Mouse (Mus musculus) myocyte (in vitro differentiated cells): Measurements from ENCODE around the gene Cgnl1. TPM values are rescaled to one million over a fixed set of nuclear protein-coding genes. Genes with fewer than 3 reads are reported as not detected.

Experiments used
- H3K27me3 ChIP-seq: one replicate; pipeline ENCODE4 v1.6.1; 2011; ENCODE audit not compliant: control insufficient read depth, insufficient read depth, insufficient read length
- H3K36me3 ChIP-seq: one replicate; pipeline ENCODE4 v1.6.1; 2011; ENCODE audit not compliant: control insufficient read depth, insufficient read depth
- H3K4me2 ChIP-seq: one replicate; pipeline ENCODE4 v1.6.1; 2011; ENCODE audit warnings: low read depth, control low read depth
- H3K4me3 ChIP-seq: one replicate; pipeline ENCODE4 v1.5.1; 2011; ENCODE audit warnings: mild to moderate bottlenecking, control low read depth, moderate library complexity
- H3K79me2 ChIP-seq: one replicate; pipeline ENCODE4 v1.6.1; 2011; ENCODE audit not compliant: control insufficient read depth, insufficient read depth
- H3ac ChIP-seq: one replicate; pipeline ENCODE4 v1.6.1; 2011; ENCODE audit not compliant: control insufficient read depth, insufficient read length
- CEBPB ChIP-seq: IDR thresholded peaks from 2 replicates; pipeline ENCODE4 v1.6.1; 2011; ENCODE audit warnings: mild to moderate bottlenecking, moderate library complexity; ENCODE audit not compliant: poor library complexity, insufficient read depth, severe bottlenecking
- E2F4 ChIP-seq: IDR thresholded peaks from one replicate; pipeline ENCODE4 v1.6.1; 2011; ENCODE audit warnings: mild to moderate bottlenecking, control low read depth, moderate library complexity; ENCODE audit not compliant: insufficient read depth
- MAX ChIP-seq: IDR thresholded peaks from one replicate; pipeline ENCODE4 v1.6.1; 2011; ENCODE audit warnings: low read depth, mild to moderate bottlenecking, control low read depth
- MYOD1 ChIP-seq, 3 experiments: IDR thresholded peaks; one replicate each; pipeline ENCODE4 v1.6.1; 2011; ENCODE audit warnings: control low read depth in 2 of 3, low read depth in 2 of 3, mild to moderate bottlenecking in 2 of 3, moderate library complexity in 1 of 3; ENCODE audit not compliant: insufficient read length in 2 of 3, control insufficient read depth in 1 of 3
- MYOG ChIP-seq, 3 experiments: IDR thresholded peaks; one replicate each; pipeline ENCODE4 v1.6.1; 2011; ENCODE audit warnings: control low read depth in 2 of 3, low read depth in 2 of 3, mild to moderate bottlenecking in 2 of 3; ENCODE audit not compliant: insufficient read length in 2 of 3, control insufficient read depth in 1 of 3, insufficient read depth in 1 of 3
- POLR2A ChIP-seq: IDR thresholded peaks from one replicate; pipeline ENCODE4 v1.6.1; 2011; ENCODE audit warnings: low read depth, mild to moderate bottlenecking, control low read depth, moderate library complexity; ENCODE audit not compliant: insufficient read length
- POLR2AphosphoS2 ChIP-seq: IDR thresholded peaks from one replicate; pipeline ENCODE4 v1.6.1; 2011; ENCODE audit warnings: low read depth, control low read depth; ENCODE audit not compliant: insufficient read length
- REST ChIP-seq: IDR thresholded peaks from one replicate; pipeline ENCODE4 v1.6.1; 2011; ENCODE audit warnings: mild to moderate bottlenecking, control low read depth, moderate library complexity; ENCODE audit not compliant: insufficient read depth, insufficient read length
- SRF ChIP-seq: IDR thresholded peaks from one replicate; pipeline ENCODE4 v1.6.1; 2011; ENCODE audit warnings: low read depth; ENCODE audit not compliant: control insufficient read depth, insufficient read length
- TCF12 ChIP-seq: IDR thresholded peaks from one replicate; pipeline ENCODE4 v1.6.1; 2011; ENCODE audit warnings: mild to moderate bottlenecking, control low read depth; ENCODE audit not compliant: poor library complexity, insufficient read depth, severe bottlenecking
- TCF3 ChIP-seq: IDR thresholded peaks from one replicate; pipeline ENCODE4 v1.6.1; 2011; ENCODE audit warnings: low read depth, control low read depth; ENCODE audit not compliant: insufficient read length
- USF1 ChIP-seq: IDR thresholded peaks from one replicate; pipeline ENCODE4 v1.6.1; 2011; ENCODE audit warnings: low read depth, mild to moderate bottlenecking, control low read depth, moderate library complexity
- polyA plus RNA-seq: library from polyadenylated mRNA; unstranded; fragments of >200 nt; fragmentation: generic; extraction: Trizol; gene quantifications from one replicate; pipeline ENCODE4 v1.2.1, GENCODE M21; 2012; ENCODE audit warnings: missing spikeins

Gene Cgnl1
- polyA plus RNA-seq, 1 experiment, result 3.7 TPM

- Histone ChIP-seq H3K4me2 (no peak overlapping the region), H3K27me3 (peaks cover 16% of the 10 kb centered on the region), H3ac (no peak overlapping the region), H3K4me3 (no peak overlapping the region), H3K79me2 (no peaks in the 10 kb centered on the region), H3K36me3 (no peaks in the 10 kb centered on the region)
- TF ChIP-seq TCF3 (no peak), E2F4 (no peak), MAX (no peak), POLR2AphosphoS2 (no peak), POLR2A (no peak), USF1 (no peak), TCF12 (no peak), MYOD1 (IDR thresholded peaks at IDR 0.05; ENCODE audit: control insufficient read depth in 1 of 3, insufficient read length in 2 of 3, low read depth in 2 of 3) (no peak), REST (no peak), SRF (no peak), CEBPB (no peak), MYOG (IDR thresholded peaks at IDR 0.05; ENCODE audit: control insufficient read depth in 1 of 3, insufficient read depth in 1 of 3, insufficient read length in 2 of 3, low read depth in 2 of 3) (no peak)
These were observed 171.5 kb downstream of the Cgnl1 start for GRCm38 (mm10) chr9:71599861-71600260.

GRCm38 (mm10) chr9:71596888-71597287 is 174.5 kb downstream of the Cgnl1 start:
- Histone ChIP-seq H3K27me3 (peaks cover 16% of the 10 kb centered on the region), H3K79me2 (no peaks in the 10 kb centered on the region), H3K36me3 (no peaks in the 10 kb centered on the region), H3K4me3 (no peak overlapping the region), H3ac (no peak overlapping the region), H3K4me2 (no peak overlapping the region)
- TF ChIP-seq SRF, result no peak
- TF ChIP-seq REST, result no peak
- TF ChIP-seq MAX, result no peak
- no peak for TF ChIP-seq MYOD1 (IDR thresholded peaks at IDR 0.05; ENCODE audit: control insufficient read depth in 1 of 3, insufficient read length in 2 of 3, low read depth in 2 of 3)
- no peak for TF ChIP-seq E2F4
- TF ChIP-seq POLR2AphosphoS2, result no peak
- TF ChIP-seq TCF3, result no peak
- TF ChIP-seq USF1, result no peak
- TF ChIP-seq POLR2A, result no peak
- no peak for TF ChIP-seq CEBPB
- no peak for TF ChIP-seq MYOG (IDR thresholded peaks at IDR 0.05; ENCODE audit: control insufficient read depth in 1 of 3, insufficient read depth in 1 of 3, insufficient read length in 2 of 3, low read depth in 2 of 3)
- no peak for TF ChIP-seq TCF12

DNA sequence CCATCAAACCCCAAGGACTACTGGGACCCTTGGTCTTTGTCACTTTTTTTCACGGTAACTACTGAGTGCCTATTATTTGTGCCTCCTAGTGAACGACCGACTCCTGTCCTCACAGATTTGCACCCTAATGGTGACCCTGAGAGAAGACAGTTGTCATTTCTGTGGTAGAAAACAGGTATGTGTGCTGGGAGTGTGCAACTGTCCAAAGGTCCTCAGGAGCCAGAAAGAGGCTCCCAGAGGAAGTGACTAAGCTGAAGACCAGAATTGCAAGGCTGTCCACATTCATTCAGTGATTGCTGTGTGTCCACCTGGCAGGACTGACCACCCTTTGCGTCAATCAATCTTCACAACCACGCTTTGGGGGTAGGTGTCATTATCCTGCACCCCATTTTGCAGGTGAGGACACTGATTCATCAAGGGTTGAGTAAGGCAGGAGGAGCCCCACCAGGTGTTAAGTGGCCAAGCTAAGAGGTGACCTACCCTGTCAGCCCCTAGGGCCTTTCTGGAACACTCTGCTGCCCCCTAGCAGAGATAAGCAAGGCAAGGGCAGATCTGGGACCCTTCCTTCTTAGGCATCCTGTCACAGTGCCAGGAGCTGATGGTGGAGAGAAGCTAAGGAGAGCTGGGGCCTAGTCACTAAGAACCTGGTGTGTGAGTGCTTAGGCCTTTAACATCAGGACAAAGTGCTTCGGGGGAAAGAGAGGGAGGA is 178.7 kb downstream of the Cgnl1 start:
- peak overlapping the region; percentile 9 for H3K4me3 ChIP-seq
- H3K79me2 ChIP-seq, result no peaks in the 10 kb centered on the region
- peak overlapping the region; percentile 17 for H3ac ChIP-seq
- TF ChIP-seq CEBPB (no peak), SRF (no peak), MYOD1 (IDR thresholded peaks at IDR 0.05; ENCODE audit: control insufficient read depth in 1 of 3, insufficient read length in 2 of 3, low read depth in 2 of 3) (no peak), E2F4 (no peak), USF1 (no peak), POLR2A (no peak), TCF3 (no peak), TCF12 (no peak), POLR2AphosphoS2 (no peak), MYOG (IDR thresholded peaks at IDR 0.05; ENCODE audit: control insufficient read depth in 1 of 3, insufficient read depth in 1 of 3, insufficient read length in 2 of 3, low read depth in 2 of 3) (no peak)
- peak overlapping the region; percentile 84 for H3K4me2 ChIP-seq
- H3K27me3 ChIP-seq, result no peaks in the 10 kb centered on the region
- H3K36me3 ChIP-seq, result no peaks in the 10 kb centered on the region

DNA sequence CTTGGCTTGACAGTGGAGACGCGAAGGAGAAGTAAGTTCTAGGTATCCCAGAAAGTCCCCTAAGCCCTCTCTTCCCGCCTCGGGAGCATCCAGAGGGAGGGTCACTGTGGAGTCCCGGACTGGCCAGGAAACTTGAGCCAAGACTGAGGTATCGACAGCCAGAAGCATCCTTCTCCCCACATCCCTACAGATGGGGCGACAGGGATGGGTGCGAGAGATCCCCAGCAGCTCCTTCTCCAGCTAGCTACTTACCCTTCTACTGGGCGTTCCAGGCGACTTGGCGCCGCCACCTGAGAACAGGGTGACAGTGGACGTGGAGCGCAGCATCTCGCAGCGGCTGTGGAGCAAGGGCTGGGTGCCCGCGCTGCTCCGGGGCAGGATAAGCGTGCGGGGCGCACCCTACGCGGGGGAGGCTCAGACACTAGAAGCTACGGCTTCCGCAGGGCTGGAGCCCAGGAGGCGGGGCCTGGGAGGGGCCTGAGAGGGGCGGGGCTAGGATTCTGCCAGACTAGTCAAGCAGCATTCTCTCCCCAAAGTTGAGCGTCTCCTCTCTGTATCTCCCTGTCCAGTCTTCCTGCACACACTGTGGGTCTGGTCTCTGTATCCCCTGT is 179.4 kb downstream of the Cgnl1 start, which contains the start of gene Myzap:
Gene Myzap (minus strand): TSS at position 423 of the 611 bp plus-strand sequence.
- TF ChIP-seq POLR2A (peak; percentile 66), POLR2AphosphoS2 (peak; percentile 39), SRF (no peak), TCF3 (no peak)
- no peaks in the 10 kb centered on the region for H3K36me3 ChIP-seq
- H3K79me2 ChIP-seq, result no peaks in the 10 kb centered on the region
- H3K4me2 ChIP-seq, result peak within 1 kb of the TSS; percentile 84
- H3K27me3 ChIP-seq, result no peaks in the 10 kb centered on the region
- H3ac ChIP-seq, result peak within 1 kb of the TSS; percentile 17
- H3K4me3 ChIP-seq, result peak within 1 kb of the TSS; percentile 9

- TF ChIP-seq USF1, result no peak
- no peak for TF ChIP-seq E2F4
- no peak for TF ChIP-seq REST
- Histone ChIP-seq H3K27me3 (no peaks in the 10 kb centered on the region), H3K79me2 (no peaks in the 10 kb centered on the region), H3K4me3 (peak overlapping the region; percentile 9), H3ac (no peak overlapping the region), H3K4me2 (peak overlapping the region; percentile 84), H3K36me3 (no peaks in the 10 kb centered on the region)
These were observed 180.3 kb downstream of the Cgnl1 start for GRCm38 (mm10) chr9:71591106-71591505.
